Mouse (Mus musculus) lung, adult 2 months (tissue): ENCODE data around the gene Fyb2.
"Not testable (repeated sequence)": the region's sequence is repeated elsewhere in the genome, so short reads cannot be mapped to it uniquely, and the experiment has no call there.

Experiments used
- CTCF ChIP-seq: fragments of 200-500 bp; IDR thresholded peaks from 2 replicates; pipeline ENCODE4 v1.5.1; 2011; ENCODE audit warnings: mild to moderate bottlenecking, low read length, control low read depth; ENCODE audit not compliant: insufficient read depth
- POLR2A ChIP-seq: fragments of 200-500 bp; IDR thresholded peaks from 2 replicates; pipeline ENCODE4 v1.6.1; 2011; ENCODE audit warnings: low read depth, mild to moderate bottlenecking, control low read depth, low read length, borderline replicate concordance; ENCODE audit errors: extremely low read depth

DNA sequence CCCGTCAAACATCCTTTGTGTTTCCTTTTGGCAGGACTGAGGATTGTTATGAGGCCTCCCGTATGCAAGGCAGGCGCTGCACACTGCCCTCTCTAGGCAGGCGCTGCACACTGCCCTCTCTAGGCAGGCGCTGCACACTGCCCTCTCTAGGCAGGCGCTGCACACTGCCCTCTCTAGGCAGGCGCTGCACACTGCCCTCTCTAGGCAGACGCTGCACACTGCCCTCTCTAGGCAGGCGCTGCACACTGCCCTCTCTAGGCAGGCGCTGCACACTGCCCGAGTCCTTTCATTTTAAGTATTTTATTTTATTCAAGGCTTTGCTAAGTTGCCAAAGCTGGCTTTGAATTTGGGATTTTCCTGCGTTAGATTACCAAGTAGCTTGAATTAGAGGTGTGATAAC, 91.4 kb downstream of the Fyb2 start:
- not testable (repeated sequence) for TF ChIP-seq CTCF, POLR2A
